Mouse (Mus musculus) limb, embryonic 11.5 days (tissue): ENCODE measurements around the gene Car5b. TPM values are rescaled to one million over a fixed set of nuclear protein-coding genes. Genes with fewer than 3 reads are reported as not detected.

ENCODE experiments used
- ATAC-seq: fragments of 200-750 bp; cut with Nextera tagmentation; 2 replicates; pipeline ENCODE4 v1.8.0; 2017; ENCODE audit warnings: low read depth; ENCODE audit not compliant: insufficient number of reproducible peaks, low FRiP score, low TSS enrichment
- DNase-seq: peaks from one replicate; pipeline ENCODE4 v3.0.0-alpha.2; 2015; ENCODE audit warnings: low spot score
- H3K27ac ChIP-seq: fragments of 300-500 bp; sonication (generic); replicated peaks from 2 replicates; pipeline ENCODE4 v1.5.1; 2014; ENCODE audit warnings: low read depth, mild to moderate bottlenecking, low read length
- H3K27me3 ChIP-seq: fragments of 300-500 bp; sonication (generic); 2 replicates; pipeline ENCODE4 v1.6.1; 2014; ENCODE audit warnings: mild to moderate bottlenecking, low read length, mixed read lengths; ENCODE audit not compliant: control insufficient read depth, insufficient read depth
- H3K36me3 ChIP-seq: fragments of 300-500 bp; sonication (generic); 2 replicates; pipeline ENCODE4 v1.6.1; 2014; ENCODE audit warnings: mild to moderate bottlenecking, low read length, moderate library complexity, mixed read lengths; ENCODE audit not compliant: control insufficient read depth, insufficient read depth
- H3K4me1 ChIP-seq: fragments of 300-500 bp; sonication (generic); 2 replicates; pipeline ENCODE4 v1.6.1; 2014; ENCODE audit warnings: low read length, mixed read lengths; ENCODE audit not compliant: control insufficient read depth, insufficient read depth
- H3K4me2 ChIP-seq: fragments of 300-500 bp; sonication (generic); 2 replicates; pipeline ENCODE4 v1.6.1; 2014; ENCODE audit warnings: low read depth, mild to moderate bottlenecking, moderate library complexity; ENCODE audit not compliant: severe bottlenecking
- H3K4me3 ChIP-seq: fragments of 300-500 bp; sonication (generic); 2 replicates; pipeline ENCODE4 v1.5.1; 2014; ENCODE audit warnings: low read depth, low read length
- H3K9ac ChIP-seq: fragments of 300-500 bp; sonication (generic); 2 replicates; pipeline ENCODE4 v1.6.1; 2014; ENCODE audit warnings: mild to moderate bottlenecking, low read length
- H3K9me3 ChIP-seq: fragments of 300-500 bp; sonication (generic); 2 replicates; pipeline ENCODE4 v1.6.1; 2016; ENCODE audit warnings: low read length; ENCODE audit not compliant: control insufficient read depth
- WGBS: fragments of 180-500 bp; shearing (Covaris S2); extraction: QIAGEN DNeasy Blood & Tissue Kit; methylation state at CpG from one replicate; pipeline ENCODE4 v1.1.7; 2014; 5-methylcytosine and 5-hydroxymethylcytosine counted together
- polyA plus RNA-seq: library from polyadenylated mRNA; unstranded; fragments of >200 nt; fragmentation: Nextera tagmentation; extraction: Ambion mirVana; gene quantifications from 2 replicates; pipeline ENCODE4 v1.2.1, GENCODE M21; 2014

Car5b gene
- polyA plus RNA-seq, 1 experiment from 2014 or later = 0.72 TPM

DNA sequence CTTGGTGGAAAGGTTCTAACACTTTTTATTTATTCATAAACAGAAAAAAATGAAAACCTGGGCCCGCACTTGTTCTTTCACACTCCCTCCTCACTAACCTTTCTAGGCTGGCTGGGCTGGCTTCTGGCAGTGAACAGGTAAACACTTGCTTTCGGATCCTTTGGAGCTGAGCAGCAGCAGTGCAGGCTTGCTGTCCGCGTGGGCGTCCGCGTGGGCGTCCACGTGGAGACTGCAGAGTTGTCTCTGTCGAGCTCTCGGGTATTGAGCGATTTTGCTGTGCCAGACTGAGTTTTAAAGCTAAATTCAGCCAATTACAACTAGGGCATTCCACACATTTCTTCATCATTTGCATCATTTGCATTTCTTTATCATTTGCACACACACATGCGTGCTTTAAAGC lies 14.3 kb upstream of the Car5b start:
- Histone ChIP-seq H3K4me2 (no peak overlapping the region), H3K27me3 (no peaks in the 10 kb centered on the region; the same call in 1 of the 2 replicates), H3K36me3 (no peaks in the 10 kb centered on the region), H3K9ac (no peak overlapping the region), H3K9me3 (no peaks in the 10 kb centered on the region), H3K27ac (no peak overlapping the region), H3K4me3 (no peak overlapping the region), H3K4me1 (no peaks in the 10 kb centered on the region)
- no peak for ATAC-seq
- no peak for DNase-seq
- 69% methylated on average over 13 of the region's 13 CpGs for WGBS

DNA sequence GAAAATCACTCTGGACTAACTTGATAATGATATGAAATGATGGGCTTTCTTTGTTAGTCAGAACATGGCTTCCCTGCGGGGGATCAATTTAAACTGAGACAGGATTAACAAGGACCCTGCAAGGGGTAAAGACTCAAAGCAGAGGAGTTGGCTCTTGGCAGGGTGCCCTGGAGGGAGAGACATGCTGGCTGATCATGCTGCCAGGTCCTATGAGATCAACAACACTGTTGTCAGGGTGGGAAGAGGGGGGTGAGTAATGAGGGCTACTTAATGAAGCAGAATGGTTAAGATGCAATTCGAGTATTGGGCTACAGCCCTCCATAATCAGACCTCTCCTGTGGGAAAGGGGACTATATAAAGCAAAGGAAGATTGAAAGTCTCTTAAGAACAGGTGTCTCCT lies 11.1 kb upstream of the Car5b start:
- 59% methylated on average over 2 of the region's 2 CpGs for WGBS
- H3K27me3 ChIP-seq = 0 out of 2 replicates have a peak, but pooled peaks cover 3% of the 10 kb centered on the region

DNA sequence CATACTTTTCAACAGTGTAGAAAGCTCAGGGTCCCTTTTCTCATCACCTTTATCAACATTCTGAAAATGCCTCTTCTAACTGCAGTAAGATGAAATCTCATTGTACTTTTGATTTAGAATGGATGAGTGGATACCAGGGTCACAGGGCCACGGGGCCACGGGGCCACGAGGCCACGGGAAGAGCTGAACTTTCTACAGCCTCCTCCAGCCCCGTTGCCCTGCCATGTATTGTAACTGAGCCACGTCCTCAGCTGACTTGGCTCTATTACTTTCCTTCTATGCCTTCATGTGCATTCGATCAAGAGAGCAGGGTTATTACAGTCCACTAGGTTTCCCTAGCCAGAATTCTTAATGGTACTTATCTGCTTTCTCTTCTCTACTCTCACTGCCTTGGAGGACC lies 8.1 kb upstream of the Car5b start:
- Histone ChIP-seq H3K4me2 (no peak overlapping the region), H3K4me3 (no peak overlapping the region), H3K9me3 (no peaks in the 10 kb centered on the region), H3K9ac (no peak overlapping the region), H3K27me3 (0 out of 2 replicates have a peak, but pooled peaks cover 6% of the 10 kb centered on the region), H3K36me3 (no peaks in the 10 kb centered on the region), H3K27ac (no peak overlapping the region), H3K4me1 (no peaks in the 10 kb centered on the region)
- no peak for DNase-seq
- WGBS = 88% methylated on average over 7 of the region's 7 CpGs
- no peak for ATAC-seq

More for the DNA sequence above, 11.1 kb upstream of the Car5b start:
- no peaks in the 10 kb centered on the region for H3K9me3 ChIP-seq
- no peak overlapping the region for H3K4me3 ChIP-seq
- no peak for ATAC-seq
- H3K27ac ChIP-seq = no peak overlapping the region
- H3K9ac ChIP-seq = no peak overlapping the region
- DNase-seq = no peak
- H3K36me3 ChIP-seq = no peaks in the 10 kb centered on the region
- no peaks in the 10 kb centered on the region for H3K4me1 ChIP-seq
- H3K4me2 ChIP-seq = no peak overlapping the region

DNA sequence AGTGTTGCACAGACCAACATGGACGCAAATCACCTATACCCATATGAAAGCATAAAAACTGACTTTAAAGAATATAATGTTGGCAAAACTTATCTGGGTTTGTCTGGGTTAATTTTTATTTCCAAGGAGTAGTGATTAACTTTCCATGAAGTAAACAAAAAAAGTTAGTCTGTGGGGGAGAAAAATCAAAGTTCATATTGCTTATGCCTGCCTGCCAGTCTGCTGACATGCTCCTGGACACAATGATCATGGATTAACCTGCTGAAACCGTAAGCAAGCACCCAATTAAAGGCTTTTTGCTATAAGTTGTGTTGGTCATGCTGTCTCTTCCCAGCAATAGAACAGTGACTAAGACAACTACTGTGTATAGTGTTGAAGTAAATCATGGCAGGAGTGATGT lies 7.6 kb upstream of the Car5b start:
- H3K4me2 ChIP-seq = no peak overlapping the region
- DNase-seq = no peak
- ATAC-seq = no peak
- H3K27me3 ChIP-seq = 0 out of 2 replicates have a peak, but pooled peaks cover 6% of the 10 kb centered on the region
- no peaks in the 10 kb centered on the region for H3K4me1 ChIP-seq
- H3K9ac ChIP-seq = no peak overlapping the region
- no peak overlapping the region for H3K27ac ChIP-seq
- WGBS = 90% methylated on average over 2 of the region's 2 CpGs
- H3K36me3 ChIP-seq = no peaks in the 10 kb centered on the region
- no peaks in the 10 kb centered on the region for H3K9me3 ChIP-seq
- H3K4me3 ChIP-seq = no peak overlapping the region

DNA sequence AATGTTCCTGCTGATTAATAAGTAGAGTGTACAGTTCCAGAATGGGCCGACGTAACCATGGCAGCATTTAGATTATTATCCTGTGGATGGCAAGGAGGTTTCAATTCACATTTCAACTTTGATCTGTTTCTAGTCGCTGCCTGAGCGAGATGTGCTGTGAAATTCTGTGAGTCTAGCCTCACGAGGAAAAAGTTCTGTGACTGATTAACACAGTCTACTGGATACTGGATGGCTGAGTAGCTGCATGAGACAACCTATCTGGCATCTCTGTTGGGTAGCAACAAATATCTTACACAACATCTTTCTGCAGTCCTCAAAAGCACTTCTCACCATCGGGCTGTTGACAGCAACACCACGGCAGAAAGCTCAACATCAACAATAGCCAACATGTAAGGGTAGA lies 4.7 kb upstream of the Car5b start:
- Histone ChIP-seq H3K9me3 (no peaks in the 10 kb centered on the region), H3K27ac (no peak overlapping the region), H3K4me3 (no peak overlapping the region), H3K27me3 (0 out of 2 replicates have a peak, but pooled peaks cover 6% of the 10 kb centered on the region), H3K4me1 (no peaks in the 10 kb centered on the region), H3K4me2 (no peak overlapping the region), H3K9ac (no peak overlapping the region), H3K36me3 (no peaks in the 10 kb centered on the region)
- no peak for ATAC-seq
- DNase-seq = no peak
- WGBS = 86% methylated on average over 7 of the region's 7 CpGs

DNA sequence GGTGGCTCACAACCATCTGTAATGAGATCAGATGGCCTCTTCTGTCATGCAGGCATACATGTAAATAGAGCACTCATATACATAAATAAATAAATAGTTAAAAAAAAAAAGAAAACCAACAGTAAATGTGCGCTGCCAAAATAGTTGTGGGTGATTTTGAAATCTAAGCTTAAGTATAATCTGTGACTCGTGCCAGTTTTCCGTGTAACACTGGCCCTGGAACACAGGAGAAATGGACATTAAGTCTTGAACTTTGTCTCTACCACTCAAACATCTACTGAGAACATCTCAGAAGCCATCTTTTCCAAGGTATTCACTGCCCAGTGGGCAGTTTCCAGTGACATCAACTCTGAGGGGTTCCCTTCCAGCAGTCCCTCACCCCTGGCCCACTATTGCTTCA lies 12.2 kb downstream of the Car5b start:
- no peaks in the 10 kb centered on the region for H3K36me3 ChIP-seq
- H3K4me1 ChIP-seq = no peaks in the 10 kb centered on the region
- DNase-seq = no peak

DNA sequence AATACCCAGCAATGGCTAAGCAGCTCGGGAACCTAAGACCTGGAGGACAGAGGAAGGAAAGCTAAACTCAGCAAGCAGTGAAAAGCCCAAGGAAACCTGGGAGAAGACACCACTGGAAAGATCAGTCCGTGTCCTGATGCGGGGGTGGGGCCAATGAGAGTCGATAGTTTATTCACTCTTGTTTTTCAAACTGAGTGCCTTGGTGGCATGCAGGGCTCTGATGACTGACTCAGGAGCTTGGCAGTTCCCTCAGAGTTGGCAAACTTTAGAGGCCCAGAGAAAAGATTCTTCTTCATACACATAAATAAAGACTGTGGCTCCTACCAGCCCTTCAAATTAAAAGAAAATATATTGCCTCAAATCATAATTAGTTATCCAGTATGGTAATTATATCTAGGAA lies 12.8 kb downstream of the Car5b start:
- H3K4me1 ChIP-seq = no peaks in the 10 kb centered on the region
- WGBS = 82% methylated on average over 4 of the region's 4 CpGs
- DNase-seq (no peak), ATAC-seq (no peak)
- no peaks in the 10 kb centered on the region for H3K9me3 ChIP-seq
- no peaks in the 10 kb centered on the region for H3K36me3 ChIP-seq
- H3K4me2 ChIP-seq = no peak overlapping the region
- H3K4me3 ChIP-seq = no peak overlapping the region
- H3K27me3 ChIP-seq = no peaks in the 10 kb centered on the region
- H3K9ac ChIP-seq = no peak overlapping the region
- H3K27ac ChIP-seq = no peak overlapping the region

More for the DNA sequence above, 12.2 kb downstream of the Car5b start:
- H3K27me3 ChIP-seq = no peaks in the 10 kb centered on the region
- no peak overlapping the region for H3K4me2 ChIP-seq
- no peak overlapping the region for H3K27ac ChIP-seq
- H3K4me3 ChIP-seq = no peak overlapping the region
- ATAC-seq = no peak
- 88% methylated on average over 3 of the region's 3 CpGs for WGBS
- no peak overlapping the region for H3K9ac ChIP-seq
- no peaks in the 10 kb centered on the region for H3K9me3 ChIP-seq

DNA sequence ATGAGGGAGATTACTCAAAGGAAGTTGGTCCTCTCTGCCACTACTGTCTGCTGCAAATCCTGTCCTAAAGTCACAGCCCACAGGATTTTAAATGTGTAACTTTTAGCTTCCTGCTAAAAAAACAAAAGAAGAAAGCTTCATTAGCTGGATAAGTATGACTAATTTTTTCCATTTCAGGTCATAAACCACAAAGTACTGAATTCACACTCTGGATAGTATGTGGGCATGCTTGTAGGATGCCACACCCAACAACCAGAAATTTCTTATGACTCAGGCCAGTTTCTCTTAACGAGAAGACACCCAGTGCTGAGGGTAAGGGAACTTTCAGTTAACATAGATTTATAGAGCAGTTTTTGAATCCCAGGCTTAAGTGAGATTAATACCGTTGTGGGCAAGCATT lies 14.5 kb downstream of the Car5b start:
- Histone ChIP-seq H3K9me3 (no peaks in the 10 kb centered on the region), H3K4me1 (no peaks in the 10 kb centered on the region), H3K9ac (no peak overlapping the region), H3K36me3 (no peaks in the 10 kb centered on the region), H3K27me3 (no peaks in the 10 kb centered on the region), H3K4me2 (no peak overlapping the region), H3K4me3 (no peak overlapping the region), H3K27ac (no peak overlapping the region)
- no peak for DNase-seq
- 76% methylated on average over 2 of the region's 2 CpGs for WGBS
- no peak for ATAC-seq

DNA sequence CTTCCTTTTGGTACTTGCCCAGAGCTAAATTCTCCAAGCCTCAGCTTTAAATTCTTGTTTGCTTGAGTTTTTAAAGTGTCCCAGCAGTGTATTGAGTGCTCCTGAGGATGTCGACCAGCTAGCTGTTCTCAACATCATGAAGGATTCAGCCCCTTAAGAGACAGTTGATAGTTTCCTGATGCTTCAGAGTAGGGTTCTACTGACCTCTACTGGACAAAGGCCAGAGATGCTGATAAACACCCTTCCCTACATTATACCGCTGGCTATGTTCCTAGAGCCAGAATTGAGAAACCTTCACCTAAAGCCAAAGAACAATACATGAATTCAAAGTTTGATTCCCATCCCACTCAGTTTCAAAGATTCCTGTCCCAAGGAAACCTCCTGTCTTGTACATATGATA lies 23.0 kb downstream of the Car5b start:
- 38% methylated on average over 2 of the region's 2 CpGs for WGBS
- H3K27me3 ChIP-seq = no peaks in the 10 kb centered on the region
- DNase-seq = no peak

More for the DNA sequence above, 23.0 kb downstream of the Car5b start:
- Histone ChIP-seq H3K9ac (no peak overlapping the region), H3K9me3 (no peaks in the 10 kb centered on the region), H3K36me3 (no peaks in the 10 kb centered on the region), H3K4me2 (no peak overlapping the region), H3K4me1 (no peaks in the 10 kb centered on the region), H3K27ac (no peak overlapping the region), H3K4me3 (no peak overlapping the region)
- no peak for ATAC-seq
